Mouse (Mus musculus): ENCODE data around the gene B4galt5. TPM values are rescaled to one million over a fixed set of nuclear protein-coding genes. Genes with fewer than 3 reads are reported as not detected.

B4galt5 gene
- polyA plus RNA-seq, 1 experiment from 2014 or later: 9.9 TPM

- no peak overlapping the region for H3K4me2 ChIP-seq
- no peak overlapping the region for H3K4me3 ChIP-seq
- WGBS (ENCODE audit: insufficient replicate concordance): 75% methylated on average over 5 of the region's 5 CpGs
- H3K9me3 ChIP-seq (replicated peaks): no peaks in the 10 kb centered on the region
- peaks cover 16% of the 10 kb centered on the region; the same call in 1 of the 2 replicates for H3K27me3 ChIP-seq (replicated peaks)
- peaks cover 33% of the 10 kb centered on the region; the same call in 1 of the 2 replicates for H3K4me1 ChIP-seq
- H3K27ac ChIP-seq: no peak overlapping the region
- no peak for ATAC-seq
- no peaks in the 10 kb centered on the region for H3K36me3 ChIP-seq
- no peak overlapping the region for H3K9ac ChIP-seq
These were observed 26.7 kb upstream of the B4galt5 start for GRCm38 (mm10) chr2:167375688-167376087.

GRCm38 (mm10) chr2:167375135-167375534, 26.2 kb upstream of the B4galt5 start:
- no peaks in the 10 kb centered on the region for H3K36me3 ChIP-seq
- peaks cover 33% of the 10 kb centered on the region; the same call in 1 of the 2 replicates for H3K4me1 ChIP-seq
- H3K4me2 ChIP-seq: no peak overlapping the region
- ATAC-seq: no peak
- WGBS (ENCODE audit: insufficient replicate concordance): 29% methylated on average over 9 of the region's 9 CpGs
- peaks cover 16% of the 10 kb centered on the region; the same call in 1 of the 2 replicates for H3K27me3 ChIP-seq (replicated peaks)
- H3K27ac ChIP-seq: no peak overlapping the region
- H3K4me3 ChIP-seq: no peak overlapping the region
- no peaks in the 10 kb centered on the region for H3K9me3 ChIP-seq (replicated peaks)
- no peak overlapping the region for H3K9ac ChIP-seq

- Histone ChIP-seq H3K27me3 (replicated peaks) (peaks cover 19% of the 10 kb centered on the region; the same call in 1 of the 2 replicates), H3K9ac (no peak overlapping the region), H3K4me2 (no peak overlapping the region), H3K27ac (no peak overlapping the region), H3K4me1 (peaks cover 32% of the 10 kb centered on the region; the same call in 1 of the 2 replicates), H3K9me3 (replicated peaks) (no peaks in the 10 kb centered on the region), H3K4me3 (no peak overlapping the region), H3K36me3 (no peaks in the 10 kb centered on the region)
- ATAC-seq: no peak
- WGBS (ENCODE audit: insufficient replicate concordance): 82% methylated on average over 12 of the region's 12 CpGs
These were observed 25.3 kb upstream of the B4galt5 start for GRCm38 (mm10) chr2:167374191-167374805.

GRCm38 (mm10) chr2:167373266-167373665, 24.3 kb upstream of the B4galt5 start:
- H3K27me3 ChIP-seq (replicated peaks): peaks cover 28% of the 10 kb centered on the region; the same call in 1 of the 2 replicates
- H3K27ac ChIP-seq: no peak overlapping the region
- no peak overlapping the region for H3K4me3 ChIP-seq
- H3K9ac ChIP-seq: no peak overlapping the region
- H3K9me3 ChIP-seq (replicated peaks): no peaks in the 10 kb centered on the region
- 71% methylated on average over 5 of the region's 5 CpGs for WGBS (ENCODE audit: insufficient replicate concordance)
- H3K4me1 ChIP-seq: peaks cover 23% of the 10 kb centered on the region; the same call in 1 of the 2 replicates
- no peak for ATAC-seq
- no peak overlapping the region for H3K4me2 ChIP-seq
- H3K36me3 ChIP-seq: no peaks in the 10 kb centered on the region

GRCm38 (mm10) chr2:167371506-167371905, 22.5 kb upstream of the B4galt5 start:
- Histone ChIP-seq H3K4me3 (no peak overlapping the region), H3K9me3 (replicated peaks) (no peaks in the 10 kb centered on the region), H3K4me2 (no peak overlapping the region), H3K27me3 (replicated peaks) (peaks cover 41% of the 10 kb centered on the region), H3K27ac (no peak overlapping the region), H3K9ac (no peak overlapping the region), H3K36me3 (no peaks in the 10 kb centered on the region), H3K4me1 (peaks cover 22% of the 10 kb centered on the region)
- ATAC-seq: no peak
- 91% methylated on average over 2 of the region's 2 CpGs for WGBS (ENCODE audit: insufficient replicate concordance)

GRCm38 (mm10) chr2:167368328-167368727, 19.3 kb upstream of the B4galt5 start:
- Histone ChIP-seq H3K4me3 (no peak overlapping the region), H3K36me3 (no peaks in the 10 kb centered on the region), H3K9ac (no peak overlapping the region), H3K9me3 (replicated peaks) (0 out of 2 replicates have a peak, but pooled peaks cover 4% of the 10 kb centered on the region), H3K4me1 (peaks cover 13% of the 10 kb centered on the region), H3K27me3 (replicated peaks) (peaks cover 40% of the 10 kb centered on the region), H3K4me2 (peak overlapping the region; percentile 42), H3K27ac (0 out of 2 replicates have a peak overlapping the region, but pooled peaks have one; percentile 7)
- WGBS (ENCODE audit: insufficient replicate concordance): 4% methylated on average over 7 of the region's 9 CpGs
- peak; percentile 42; the same call in 1 of the 2 replicates for ATAC-seq

GRCm38 (mm10) chr2:167367777-167368281, 18.8 kb upstream of the B4galt5 start:
- H3K4me3 ChIP-seq: no peak overlapping the region
- H3K9me3 ChIP-seq (replicated peaks): 0 out of 2 replicates have a peak, but pooled peaks cover 4% of the 10 kb centered on the region
- peaks cover 37% of the 10 kb centered on the region for H3K27me3 ChIP-seq (replicated peaks)
- no peak overlapping the region for H3K9ac ChIP-seq
- H3K4me1 ChIP-seq: peaks cover 13% of the 10 kb centered on the region
- 24% methylated on average over 20 of the region's 20 CpGs for WGBS (ENCODE audit: insufficient replicate concordance)
- no peaks in the 10 kb centered on the region for H3K36me3 ChIP-seq
- H3K27ac ChIP-seq: 0 out of 2 replicates have a peak overlapping the region, but pooled peaks have one; percentile 7
- ATAC-seq: 0 out of 2 replicates have a peak, but pooled peaks have one; percentile 17
- peak overlapping the region; percentile 42 for H3K4me2 ChIP-seq

GRCm38 (mm10) chr2:167367325-167367724, 18.3 kb upstream of the B4galt5 start:
- ATAC-seq: no peak
- Histone ChIP-seq H3K4me2 (peak overlapping the region; percentile 42), H3K27me3 (replicated peaks) (peaks cover 40% of the 10 kb centered on the region), H3K4me1 (peaks cover 13% of the 10 kb centered on the region), H3K4me3 (no peak overlapping the region), H3K9ac (no peak overlapping the region), H3K9me3 (replicated peaks) (0 out of 2 replicates have a peak, but pooled peaks cover 4% of the 10 kb centered on the region), H3K27ac (no peak overlapping the region), H3K36me3 (no peaks in the 10 kb centered on the region)
- WGBS (ENCODE audit: insufficient replicate concordance): 9% methylated on average over 7 of the region's 7 CpGs

GRCm38 (mm10) chr2:167365063-167365462, 16.1 kb upstream of the B4galt5 start:
- Histone ChIP-seq H3K27ac (no peak overlapping the region), H3K36me3 (no peaks in the 10 kb centered on the region), H3K4me1 (peaks cover 13% of the 10 kb centered on the region), H3K9me3 (replicated peaks) (0 out of 2 replicates have a peak, but pooled peaks cover 4% of the 10 kb centered on the region), H3K4me3 (no peak overlapping the region), H3K9ac (no peak overlapping the region), H3K4me2 (no peak overlapping the region), H3K27me3 (replicated peaks) (peaks cover 44% of the 10 kb centered on the region)
- no peak for ATAC-seq
- WGBS (ENCODE audit: insufficient replicate concordance): 92% methylated on average over 2 of the region's 2 CpGs

GRCm38 (mm10) chr2:167363272-167364045, 14.5 kb upstream of the B4galt5 start:
- Histone ChIP-seq H3K9me3 (replicated peaks) (0 out of 2 replicates have a peak, but pooled peaks cover 4% of the 10 kb centered on the region), H3K36me3 (no peaks in the 10 kb centered on the region), H3K27me3 (replicated peaks) (peaks cover 34% of the 10 kb centered on the region), H3K4me1 (peaks cover 13% of the 10 kb centered on the region), H3K4me2 (no peak overlapping the region), H3K27ac (no peak overlapping the region), H3K4me3 (no peak overlapping the region), H3K9ac (no peak overlapping the region)
- 59% methylated on average over 9 of the region's 9 CpGs for WGBS (ENCODE audit: insufficient replicate concordance)
- no peak for ATAC-seq

- ATAC-seq: no peak
- no peak overlapping the region for H3K9ac ChIP-seq
- H3K27me3 ChIP-seq (replicated peaks): peaks cover 16% of the 10 kb centered on the region; the same call in 1 of the 2 replicates
- H3K36me3 ChIP-seq: no peaks in the 10 kb centered on the region
- no peak overlapping the region for H3K27ac ChIP-seq
- no peak overlapping the region for H3K4me2 ChIP-seq
- no peak overlapping the region for H3K4me3 ChIP-seq
- H3K9me3 ChIP-seq (replicated peaks): no peaks in the 10 kb centered on the region
- no peaks in the 10 kb centered on the region for H3K4me1 ChIP-seq
- WGBS (ENCODE audit: insufficient replicate concordance): 55% methylated on average over 2 of the region's 2 CpGs
These were observed 9.5 kb upstream of the B4galt5 start for GRCm38 (mm10) chr2:167358499-167358898.

- no peak overlapping the region for H3K4me2 ChIP-seq
- no peak overlapping the region for H3K9ac ChIP-seq
- no peak overlapping the region for H3K4me3 ChIP-seq
- no peaks in the 10 kb centered on the region for H3K36me3 ChIP-seq
- H3K9me3 ChIP-seq (replicated peaks): no peaks in the 10 kb centered on the region
- H3K27me3 ChIP-seq (replicated peaks): peaks cover 5% of the 10 kb centered on the region; the same call in 1 of the 2 replicates
- peaks cover 11% of the 10 kb centered on the region for H3K4me1 ChIP-seq
- no peak for ATAC-seq
- H3K27ac ChIP-seq: no peak overlapping the region
These were observed 7.9 kb upstream of the B4galt5 start for GRCm38 (mm10) chr2:167356885-167357284.
